Mouse (Mus musculus): ENCODE measurements around the gene Pklr.
"Not testable (repeated sequence)": the region's sequence is repeated elsewhere in the genome, so short reads cannot be mapped to it uniquely, and the experiment has no call there.

Gene Pklr

DNA sequence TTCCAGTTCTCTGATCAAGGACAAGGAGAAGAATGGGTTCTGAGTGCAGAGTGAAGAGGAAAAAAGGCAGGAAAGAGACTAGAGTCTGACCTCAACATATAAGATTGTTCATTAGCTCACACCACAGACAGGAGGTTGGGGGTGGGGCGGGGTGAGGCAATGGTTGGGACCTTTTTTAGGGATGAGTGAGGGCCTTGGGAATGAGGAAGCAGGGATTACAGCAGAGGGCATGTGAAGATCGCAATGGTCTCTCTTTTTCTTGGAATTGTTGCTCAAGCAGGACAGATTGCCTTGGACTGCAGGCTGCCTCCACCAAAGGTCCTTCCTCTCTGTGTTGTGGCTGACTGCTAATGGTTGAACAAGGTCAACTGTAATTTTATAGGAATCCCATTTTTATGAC lies 12.6 kb upstream of the Pklr start:
- DNase-seq (ENCODE audit: low spot score in 2 of 2) = no peak

DNA sequence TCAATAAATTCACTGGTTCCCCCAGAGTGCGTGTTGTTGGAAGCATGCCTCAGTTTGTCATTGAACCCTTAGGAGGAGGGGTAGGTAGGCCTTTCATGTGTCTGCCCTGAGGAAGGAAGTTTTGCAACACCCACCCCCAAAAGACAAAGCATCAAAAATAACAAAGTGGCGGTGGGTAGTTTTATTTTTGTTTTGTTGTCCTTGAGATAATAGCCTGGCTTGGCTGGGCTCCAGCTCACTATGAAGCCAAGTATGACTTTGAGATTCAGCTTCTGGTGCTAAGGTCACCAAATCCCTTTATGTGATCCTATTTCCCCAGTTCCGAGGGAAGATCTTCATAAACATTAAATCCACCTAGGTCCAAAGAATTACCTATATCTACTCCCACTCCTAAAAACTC lies 11.7 kb upstream of the Pklr start:
- no peak for DNase-seq (ENCODE audit: low spot score in 2 of 2)

DNA sequence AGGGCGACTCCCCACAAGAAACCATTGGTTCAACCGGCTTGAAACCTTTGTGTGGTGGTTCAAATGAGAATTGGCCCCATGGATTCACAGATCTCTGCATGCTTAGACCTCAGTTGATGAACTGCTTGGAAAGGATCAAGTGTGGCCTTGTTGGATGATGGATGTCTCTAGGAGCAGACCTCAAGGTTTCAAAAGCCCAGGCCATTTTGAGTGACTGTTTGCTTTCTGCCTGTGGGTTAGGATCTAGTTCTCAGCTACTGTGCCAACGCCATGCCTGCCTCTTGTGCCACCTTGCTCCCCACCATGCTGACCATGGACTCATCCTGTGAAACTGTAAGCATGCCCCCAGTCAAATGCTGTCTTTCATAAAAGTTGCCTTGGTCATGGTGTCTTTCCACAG lies 10.0 kb upstream of the Pklr start:
- DNase-seq (ENCODE audit: low spot score in 2 of 2) = no peak

DNA sequence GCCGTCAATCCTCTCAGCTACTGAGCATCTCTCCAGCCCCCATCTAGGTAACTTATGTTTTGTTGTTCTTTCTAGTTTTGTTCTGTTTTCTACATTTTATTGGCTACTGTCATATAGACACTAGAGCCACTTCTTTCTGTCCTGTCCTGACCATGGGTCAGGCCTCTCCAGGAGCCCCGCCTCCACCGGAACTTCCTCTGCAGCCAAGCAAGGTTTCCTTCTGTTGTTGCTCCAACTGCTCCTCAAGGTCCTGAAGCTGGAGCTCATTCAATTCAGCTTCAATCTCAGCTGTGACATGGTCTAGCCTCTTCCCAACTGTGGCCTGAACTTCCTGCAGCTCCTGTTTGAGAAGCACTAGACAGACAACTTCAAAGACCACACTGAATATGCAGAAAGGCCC lies 6.0 kb upstream of the Pklr start:
- DNase-seq (ENCODE audit: low spot score in 2 of 2) = no peak

DNA sequence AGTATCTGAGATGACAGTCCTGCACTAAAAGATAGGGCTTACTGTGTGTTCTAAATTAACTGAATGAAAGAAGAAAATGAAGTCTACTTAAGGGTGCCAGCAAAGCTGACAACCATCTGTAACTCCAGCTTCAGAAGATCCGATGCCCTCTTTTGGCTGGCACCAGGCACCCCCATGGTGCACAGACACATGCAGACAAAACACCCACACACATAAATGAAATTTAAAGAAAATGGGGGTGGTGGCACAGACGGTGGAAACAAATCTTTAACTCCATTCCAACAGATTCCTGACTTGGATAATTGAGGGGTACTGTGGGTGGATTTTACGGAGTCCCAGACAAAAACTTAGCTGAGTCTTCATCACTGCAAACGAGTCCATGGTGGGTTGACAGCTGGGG lies 4.1 kb upstream of the Pklr start:
- peak; percentile 40 to 54 for DNase-seq (ENCODE audit: low spot score in 2 of 2)

DNA sequence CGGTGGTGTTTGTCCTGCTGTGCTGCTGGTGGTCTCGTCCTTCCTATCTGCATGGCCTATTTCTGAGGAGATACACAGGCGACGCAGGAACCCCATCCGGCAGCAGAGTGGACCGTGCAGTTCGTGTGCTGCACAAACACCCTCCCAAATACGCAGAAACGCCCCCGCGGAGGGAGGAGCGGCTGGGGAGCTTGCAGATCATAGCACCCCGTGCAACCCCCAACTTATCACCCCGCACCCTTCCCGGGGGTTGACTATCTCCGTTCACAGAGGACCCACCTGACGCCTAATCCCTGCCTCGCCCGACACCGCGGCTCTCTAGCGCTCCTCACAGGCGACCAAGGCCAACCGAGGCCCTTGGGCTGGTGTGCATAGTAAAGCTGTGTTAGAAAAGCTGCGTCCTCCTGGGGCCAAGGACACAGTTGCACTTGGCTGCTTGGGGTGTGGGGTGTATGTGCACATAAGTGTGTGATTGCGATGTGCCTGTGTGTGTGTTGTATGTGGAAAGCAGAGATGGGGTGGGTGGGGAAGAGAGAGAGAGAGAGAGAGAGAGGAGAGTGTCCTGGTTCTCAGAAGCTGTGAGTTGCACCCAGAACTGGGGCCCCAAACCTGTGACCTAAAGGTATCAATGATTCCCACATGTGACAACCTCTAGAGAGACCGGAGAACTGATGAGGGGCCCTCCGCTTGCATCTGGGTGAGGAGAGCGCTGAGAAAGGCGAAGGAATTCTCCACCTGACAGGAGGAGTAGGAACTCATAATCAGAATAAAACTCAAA lies 3.5 kb upstream of the Pklr start:
- peak in 1 of 2 experiments; percentile 27 for DNase-seq (ENCODE audit: low spot score in 2 of 2)

DNA sequence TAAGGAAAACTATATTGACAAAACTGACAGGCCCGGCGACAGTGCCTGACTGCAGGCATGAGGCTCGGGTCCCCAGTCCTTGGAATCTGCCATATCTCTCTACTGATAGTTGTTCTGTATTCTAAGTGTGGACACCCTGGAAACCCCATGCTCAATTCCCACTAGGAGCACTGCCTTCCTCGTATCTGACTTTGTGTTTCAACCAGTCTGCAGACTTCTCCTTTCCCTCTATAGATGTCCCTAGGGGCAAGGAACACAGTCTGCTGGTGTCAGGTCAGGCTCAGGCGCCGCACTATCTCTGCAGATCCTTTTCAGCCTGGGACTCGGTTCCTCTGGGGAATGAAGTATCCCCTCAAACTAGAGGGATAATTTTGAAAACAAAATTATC lies 2.9 kb upstream of the Pklr start:
- no peak for DNase-seq (ENCODE audit: low spot score in 2 of 2)

DNA sequence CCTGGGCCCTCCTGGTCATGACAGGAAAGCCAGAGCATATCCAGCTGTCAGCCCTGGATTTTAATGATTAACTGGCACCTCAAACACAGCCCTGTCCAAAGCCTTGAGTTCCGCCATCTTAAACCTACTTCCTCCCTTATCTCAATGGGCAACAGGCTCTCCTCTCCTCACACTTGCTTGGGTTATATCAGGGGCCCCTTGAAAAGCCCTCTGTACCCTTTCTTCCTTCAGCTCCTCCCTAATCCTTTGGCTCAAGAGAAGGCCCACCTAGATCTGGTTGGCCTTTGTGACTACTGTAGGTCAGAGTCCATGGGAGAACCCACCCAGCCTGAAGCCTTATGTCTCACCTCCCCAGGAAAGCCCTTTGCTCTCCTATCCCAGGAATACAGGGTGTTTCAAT lies 2.2 kb upstream of the Pklr start:
- DNase-seq (ENCODE audit: low spot score in 2 of 2) = no peak

DNA sequence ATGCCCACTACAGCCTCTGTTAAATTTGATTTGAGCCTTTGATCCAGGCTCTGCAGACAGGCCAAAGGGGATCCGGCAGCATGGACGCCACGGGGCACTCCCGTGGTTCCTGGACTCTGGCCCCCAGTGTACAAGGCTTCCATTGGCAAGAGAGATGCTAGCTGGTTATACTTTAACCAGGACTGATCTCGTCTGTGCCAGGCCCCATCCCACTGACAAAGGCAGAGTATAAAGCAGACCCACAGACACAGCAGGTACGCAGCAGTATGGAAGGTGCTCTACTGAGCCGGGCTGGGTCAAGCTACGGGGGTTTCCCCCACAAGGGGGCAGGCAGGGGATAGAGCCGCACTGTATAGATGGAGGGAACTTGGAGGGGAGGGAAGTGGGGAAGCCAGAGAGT lies 423 bp downstream of the Pklr start:
- no peak for DNase-seq (ENCODE audit: low spot score in 2 of 2)

DNA sequence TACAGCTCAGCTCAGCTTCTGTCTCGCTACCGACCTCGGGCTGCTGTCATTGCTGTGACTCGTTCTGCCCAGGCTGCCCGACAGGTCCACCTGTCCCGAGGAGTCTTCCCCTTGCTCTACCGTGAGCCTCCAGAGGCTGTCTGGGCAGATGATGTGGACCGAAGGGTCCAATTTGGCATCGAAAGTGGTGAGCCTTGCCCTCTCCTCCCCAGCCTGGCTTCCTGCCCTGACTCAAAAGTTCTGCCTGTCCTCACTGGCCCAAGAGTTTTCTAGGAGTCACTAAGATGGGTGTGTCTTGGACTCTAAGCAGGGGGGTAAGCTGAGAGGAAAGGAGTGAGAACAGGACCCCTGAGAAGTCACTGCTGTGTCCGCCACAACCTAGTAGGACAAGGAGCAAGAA lies 8.9 kb downstream of the Pklr start:
- DNase-seq (ENCODE audit: low spot score in 2 of 2) = no peak

DNA sequence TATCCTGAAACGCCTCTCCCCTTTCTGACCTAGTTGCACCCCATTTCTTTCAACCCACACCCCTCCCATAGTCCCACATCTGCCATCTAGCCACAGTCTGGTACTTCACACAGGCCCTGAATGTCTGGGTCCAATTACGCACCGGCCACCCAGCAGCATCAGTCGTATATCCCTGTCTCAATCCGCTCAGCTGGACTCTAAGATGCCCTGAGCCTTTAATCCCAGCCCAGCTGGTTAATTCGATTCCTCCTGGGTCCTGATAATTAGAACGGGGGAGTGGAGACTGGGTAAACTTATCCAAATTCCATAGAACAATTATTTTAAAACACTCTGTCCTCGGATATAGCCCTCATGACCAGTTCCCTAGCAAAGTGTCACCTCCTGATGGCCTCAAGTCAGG lies 9.6 kb downstream of the Pklr start:
- DNase-seq (ENCODE audit: low spot score in 2 of 2) = no peak

DNA sequence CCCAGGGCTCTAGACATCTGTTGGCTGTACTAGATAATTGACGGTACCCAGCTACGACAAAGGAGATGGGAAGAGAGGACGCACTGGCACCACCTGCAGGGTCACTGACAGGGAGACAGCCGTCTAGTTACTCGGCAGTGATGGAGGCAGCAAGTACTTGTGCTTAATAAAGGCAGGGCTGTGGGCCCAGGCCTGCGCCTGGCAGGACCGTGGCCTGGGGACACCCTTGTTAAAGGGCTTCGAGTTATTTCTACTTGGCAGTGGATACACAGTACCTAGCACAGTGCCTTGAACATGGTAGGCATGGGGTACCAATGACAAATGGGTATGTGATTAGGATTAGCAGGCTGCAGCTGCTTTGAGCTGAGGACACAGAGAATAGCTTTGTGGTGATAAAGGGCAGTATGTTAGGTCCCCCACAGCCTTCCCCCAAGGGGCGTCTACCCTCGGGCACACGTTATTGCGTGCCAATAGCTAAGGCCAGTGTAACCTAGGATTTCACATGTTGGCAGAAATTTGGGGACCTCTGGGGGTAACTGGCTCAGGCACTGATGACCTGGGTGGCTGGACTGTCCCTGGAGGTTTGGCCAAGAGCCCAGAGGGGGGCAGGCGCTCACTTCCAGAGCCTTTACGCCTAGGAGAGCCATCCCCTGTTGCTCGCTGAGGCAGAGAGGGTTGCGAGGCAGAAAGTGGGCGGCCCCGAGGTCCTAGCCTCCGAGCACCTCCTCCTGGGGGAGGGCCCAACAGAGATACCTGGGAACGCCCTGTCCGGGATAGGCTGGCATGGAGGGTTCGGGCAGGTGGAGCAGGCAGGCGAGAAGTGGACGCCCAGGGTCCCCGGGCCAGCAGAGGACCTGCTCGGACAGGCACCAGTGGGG lies 11.4 kb downstream of the Pklr start:
- no peak for DNase-seq (ENCODE audit: low spot score in 2 of 2)

DNA sequence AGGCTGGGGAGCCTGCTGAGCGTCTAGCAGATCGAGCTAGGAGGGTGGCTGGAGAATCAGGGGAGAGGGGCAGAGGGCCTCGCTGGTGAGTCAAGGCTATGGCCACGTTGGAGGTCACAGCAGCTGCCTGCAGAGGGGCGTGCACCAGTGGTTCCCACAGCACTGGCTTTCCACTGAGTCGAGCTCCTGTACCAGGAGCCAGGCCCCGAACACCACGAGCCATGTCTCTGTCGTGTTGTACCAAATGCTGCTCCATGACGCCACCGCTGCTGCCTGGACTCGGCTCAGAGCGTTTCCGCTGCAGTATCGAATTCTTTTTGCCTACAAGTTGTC lies 12.0 kb downstream of the Pklr start:
- DNase-seq (ENCODE audit: low spot score in 2 of 2) = no peak

DNA sequence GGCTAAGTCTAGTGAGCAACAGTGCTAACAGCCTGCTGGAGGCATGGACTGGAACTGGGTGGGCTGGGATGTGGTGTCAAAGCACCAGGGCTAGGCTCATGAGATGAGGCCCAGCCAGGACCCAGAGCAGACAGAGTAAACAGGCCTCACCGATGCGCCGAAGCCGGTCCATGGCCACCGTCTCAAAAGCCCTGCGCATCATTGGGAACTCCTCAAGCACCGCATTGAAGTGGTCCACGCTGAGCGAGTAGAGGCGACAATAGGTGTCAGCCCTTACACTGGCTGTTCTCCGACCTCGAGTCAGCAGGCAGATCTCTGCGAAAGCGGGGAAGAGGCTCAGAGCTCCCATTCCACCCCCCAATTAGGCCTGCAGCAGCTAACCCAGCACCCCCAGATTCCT lies 12.6 kb downstream of the Pklr start:
- no peak for DNase-seq (ENCODE audit: low spot score in 2 of 2)

DNA sequence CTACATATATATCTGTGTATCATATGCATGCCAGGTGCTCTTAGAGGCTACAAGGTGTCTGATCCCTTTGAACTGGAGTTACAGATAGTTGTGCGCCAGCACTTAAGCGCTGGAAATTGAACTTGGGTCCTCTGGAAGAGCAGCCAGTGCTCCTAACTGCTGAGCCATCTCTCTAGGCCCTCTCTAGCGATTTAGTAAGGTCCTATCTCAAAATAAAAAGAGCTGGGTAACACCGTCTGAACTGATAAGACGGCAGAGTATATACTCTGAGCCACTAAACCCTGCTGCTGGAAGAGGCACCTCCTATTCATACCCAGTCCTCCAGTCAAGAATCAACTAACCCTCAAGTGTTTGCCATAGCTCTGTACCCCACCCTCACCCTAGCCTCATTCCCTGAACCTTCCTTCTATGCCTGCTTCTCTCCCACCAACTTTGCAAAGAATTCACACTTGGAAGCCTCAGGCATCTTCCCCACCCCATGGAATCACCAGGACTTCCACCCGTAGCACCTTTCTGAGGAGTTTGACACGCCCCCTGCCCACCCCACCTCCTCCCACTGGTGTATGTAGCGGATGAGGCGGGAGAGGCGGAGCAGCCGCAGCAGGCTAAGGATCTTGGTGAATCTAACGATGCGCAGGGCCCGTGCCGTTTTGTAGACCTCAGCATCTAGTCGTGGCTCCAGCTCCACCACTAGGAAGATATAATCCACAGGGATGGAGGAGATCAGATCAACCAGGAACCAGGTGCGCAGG lies 16.3 kb downstream of the Pklr start:
- no peak for DNase-seq (ENCODE audit: low spot score in 2 of 2)

DNA sequence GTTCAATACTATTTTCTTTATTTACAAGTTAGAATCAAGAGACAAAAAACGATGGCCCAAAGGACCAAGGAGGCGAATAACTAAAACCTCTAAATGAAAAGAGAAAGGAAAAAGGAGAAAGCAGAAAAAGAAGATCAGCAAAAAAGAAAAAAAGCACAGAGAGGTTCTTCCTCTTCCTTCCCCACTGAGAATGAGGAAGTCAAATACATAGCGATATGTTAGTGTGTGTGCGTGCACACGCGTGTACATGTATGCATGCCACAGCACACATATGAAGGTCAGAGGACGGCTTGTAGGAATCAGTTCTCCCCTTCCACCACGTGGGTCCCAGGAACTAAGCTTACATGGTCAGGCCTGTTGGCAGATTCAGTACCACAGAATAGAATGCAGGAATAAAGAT lies 21.0 kb downstream of the Pklr start:
- no peak for DNase-seq (ENCODE audit: low spot score in 2 of 2)

DNA sequence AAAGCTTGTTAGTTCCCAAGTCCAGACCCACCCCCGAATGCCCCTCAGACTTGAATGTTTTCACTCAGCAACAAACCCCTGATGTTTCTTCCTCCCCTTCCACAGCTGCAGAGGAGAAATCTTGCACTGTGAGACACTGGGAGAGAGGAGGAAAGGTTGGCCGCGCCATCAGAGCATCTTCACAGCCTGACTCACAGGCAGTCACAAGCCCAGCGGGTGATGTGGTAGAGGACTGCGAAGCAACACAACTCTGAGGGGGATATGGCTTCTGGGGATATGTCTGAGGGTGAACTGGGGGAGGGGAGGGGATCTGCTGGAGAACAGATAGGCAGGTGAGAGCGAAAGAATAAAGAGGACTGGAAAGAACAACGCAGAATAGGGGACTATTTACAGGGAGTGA lies 22.7 kb downstream of the Pklr start:
- DNase-seq (ENCODE audit: low spot score in 2 of 2) = no peak

DNA sequence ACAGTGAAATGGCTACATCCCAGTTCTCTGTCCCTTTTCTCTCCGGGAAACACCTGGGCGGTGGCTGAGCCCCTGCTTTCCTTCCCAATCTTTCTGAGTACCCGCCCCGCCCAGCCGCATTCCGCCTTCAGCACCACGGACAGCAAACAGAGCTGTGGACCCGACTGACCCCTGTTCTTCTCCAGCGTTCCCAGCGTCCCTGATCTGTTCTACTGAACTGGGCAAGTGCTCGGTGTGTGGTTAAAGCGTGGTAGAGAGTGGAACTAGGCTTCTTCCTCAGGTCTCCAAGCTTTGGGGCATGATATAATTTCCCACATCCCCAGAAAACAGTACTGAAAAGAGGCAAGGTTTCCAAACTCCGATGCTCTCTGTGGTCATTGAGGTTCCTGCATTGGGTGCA lies 23.3 kb downstream of the Pklr start:
- DNase-seq (ENCODE audit: low spot score in 2 of 2) = no peak

DNA sequence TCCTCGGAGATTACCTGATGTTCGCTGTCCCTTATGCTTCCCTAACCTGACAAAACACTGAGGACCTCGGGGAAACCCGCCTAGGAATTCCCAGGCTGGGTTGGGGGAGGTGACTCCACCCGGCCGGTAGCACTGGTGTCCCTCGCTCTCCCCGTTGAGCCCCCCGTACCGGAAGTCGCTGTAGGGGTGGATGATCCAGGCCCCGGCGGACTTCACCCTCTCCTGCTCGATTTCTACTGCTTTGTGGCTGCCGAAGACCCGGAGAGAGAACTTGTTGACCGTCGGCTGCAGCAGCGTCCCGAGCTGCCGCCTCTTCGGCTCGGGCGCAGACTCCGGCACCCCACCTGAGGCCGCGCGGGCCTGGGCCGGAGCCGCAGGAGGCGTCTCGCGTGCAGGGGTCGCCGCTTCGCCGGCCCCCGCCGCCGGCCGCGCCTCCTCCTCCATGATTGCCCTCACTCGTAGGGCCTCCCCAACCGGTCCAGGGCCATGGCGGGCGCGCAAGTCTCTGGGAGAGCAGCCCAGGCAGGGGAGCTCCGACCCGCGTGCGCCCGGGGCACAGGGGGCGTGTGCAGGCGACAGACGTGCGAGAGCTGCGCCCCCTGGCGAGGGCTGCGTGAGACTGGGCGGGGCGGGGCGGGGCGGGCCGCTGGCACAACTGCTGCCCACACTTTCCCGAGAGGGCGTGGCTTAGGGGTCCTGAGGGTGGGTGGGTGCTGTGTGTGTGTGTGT lies 23.8 kb downstream of the Pklr start, which contains the start of gene Hcn3:
Hcn3 (minus strand) TSS at position 581 of the 729 bp plus-strand sequence.
- no peak for DNase-seq (ENCODE audit: low spot score in 2 of 2)

DNA sequence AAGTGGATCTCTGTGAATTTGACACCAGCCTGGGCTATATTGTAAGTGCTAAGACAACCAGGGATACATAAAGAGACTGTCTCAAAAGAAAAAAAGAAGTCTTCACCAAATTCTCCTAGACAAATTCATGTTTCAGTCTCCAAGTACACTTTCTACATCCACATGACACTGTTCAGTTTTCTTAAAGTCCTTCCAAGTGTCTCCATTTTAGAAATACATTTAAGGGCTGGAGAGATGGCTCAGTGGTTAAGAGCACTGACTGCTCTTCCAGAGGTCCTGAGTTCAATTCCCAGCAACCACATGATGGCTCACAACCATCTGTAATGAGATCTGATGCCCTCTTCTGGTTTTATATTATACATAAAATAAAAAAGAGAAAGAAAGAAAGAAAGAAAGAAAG lies 25.3 kb downstream of the Pklr start:
- not testable (repeated sequence) for DNase-seq (ENCODE audit: low spot score in 2 of 2)

DNA sequence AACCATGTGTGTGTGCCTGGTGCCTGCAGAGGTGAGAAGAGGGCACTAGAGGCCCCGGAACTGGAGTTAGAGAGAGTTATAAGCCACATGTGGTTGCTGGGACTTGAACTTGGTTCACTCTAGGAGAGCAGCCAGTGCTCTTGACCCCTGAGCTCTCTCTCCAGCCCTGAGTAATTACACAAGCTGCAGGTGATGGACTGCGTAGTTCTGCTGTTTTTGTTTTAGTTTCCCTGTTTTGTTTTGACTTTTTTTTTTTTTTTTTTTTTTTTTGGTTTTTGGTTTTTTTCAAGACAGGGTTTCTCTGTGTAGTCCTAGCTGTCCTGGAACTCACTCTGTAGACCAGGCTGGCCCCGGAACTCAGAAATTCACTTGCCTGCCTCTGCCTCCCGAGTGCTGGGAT lies 25.8 kb downstream of the Pklr start:
- DNase-seq (ENCODE audit: low spot score in 2 of 2) = no peak

DNA sequence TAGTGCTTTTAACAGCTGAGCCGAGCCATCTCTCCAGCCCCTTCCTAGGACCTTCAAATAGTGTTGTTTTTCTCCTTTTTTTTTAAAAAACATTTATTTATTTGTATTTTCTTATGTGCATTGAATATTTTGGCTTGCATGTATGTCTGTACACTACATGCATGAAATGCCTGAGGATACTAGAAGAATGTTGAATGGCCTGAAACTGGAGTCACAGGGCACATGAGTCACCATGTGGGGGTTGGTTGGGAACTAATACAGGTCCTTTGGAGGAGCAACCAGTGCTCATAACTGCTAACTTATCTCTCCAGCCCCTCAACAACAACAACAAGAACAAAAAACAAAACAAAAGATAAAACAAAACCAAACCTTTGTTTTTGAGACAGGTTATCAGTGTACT lies 27.2 kb downstream of the Pklr start:
- DNase-seq (ENCODE audit: low spot score in 2 of 2) = no peak

All from frontal cortex, postnatal 14 days (tissue).